Mouse (Mus musculus): ENCODE results near the gene Crispld2.
A peak's percentile ranks its signal among the peaks of the same experiment; 100 is the strongest.

Crispld2 gene

DNA sequence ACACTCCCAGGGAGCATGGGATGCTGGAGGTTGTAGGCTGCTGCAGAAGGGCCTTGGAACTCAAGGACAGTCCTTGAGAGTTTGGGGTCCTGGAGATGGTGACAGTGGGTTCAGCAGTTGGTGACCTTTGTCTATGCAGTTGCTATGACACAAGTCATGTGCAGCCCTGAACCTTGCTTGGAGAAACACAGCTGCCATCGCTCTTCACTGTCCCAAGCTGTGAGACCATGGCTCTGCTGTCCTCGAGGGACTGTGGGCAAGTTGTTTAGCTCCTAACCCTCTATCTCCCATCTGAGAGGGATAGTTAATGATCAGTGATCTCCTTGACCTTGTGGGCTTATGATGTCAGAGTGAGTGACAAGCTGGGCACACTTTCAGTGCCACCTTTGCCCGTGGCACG, 44.3 kb downstream of the Crispld2 start:
- DNase-seq, result no peak

DNA sequence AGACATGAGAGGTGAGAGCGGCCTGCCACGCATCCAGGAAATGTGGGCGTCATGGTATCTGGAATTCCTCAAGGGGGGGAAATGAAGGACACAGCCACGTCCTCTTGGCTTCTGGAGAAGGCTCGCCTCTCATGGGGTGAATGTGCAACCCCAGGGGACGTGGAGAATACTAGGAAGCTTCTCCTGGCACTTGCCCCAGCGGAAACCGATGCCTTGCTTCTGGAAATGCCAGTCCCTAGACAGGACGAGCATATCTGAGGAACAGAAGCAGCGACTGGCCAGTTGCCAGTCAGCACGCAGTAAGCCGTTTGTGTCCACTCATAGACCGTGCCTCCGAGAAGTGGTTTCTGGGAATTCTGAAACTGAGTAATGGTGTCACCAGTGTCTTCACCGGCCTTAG, 45.0 kb downstream of the Crispld2 start:
- no peak for DNase-seq

DNA sequence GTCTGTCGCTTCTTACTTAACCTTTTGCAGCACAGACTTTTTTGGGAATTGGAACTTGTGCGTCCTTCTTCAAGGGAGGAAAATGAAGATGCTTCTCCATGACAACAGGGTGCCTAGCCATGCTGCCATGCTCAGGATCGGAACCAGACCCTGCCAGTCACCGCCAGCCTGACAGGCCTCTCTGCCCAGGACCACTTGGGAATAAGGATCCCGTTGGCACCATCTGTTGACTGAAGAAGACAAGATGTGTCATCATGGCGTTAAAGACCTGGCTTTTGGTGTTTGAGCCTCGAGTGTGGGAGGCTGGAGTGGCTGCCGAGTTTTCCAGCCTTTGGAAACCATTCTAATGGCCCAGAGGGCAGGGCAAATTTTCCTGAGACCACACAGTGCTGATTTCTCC, 45.4 kb downstream of the Crispld2 start:
- DNase-seq, result no peak

DNA sequence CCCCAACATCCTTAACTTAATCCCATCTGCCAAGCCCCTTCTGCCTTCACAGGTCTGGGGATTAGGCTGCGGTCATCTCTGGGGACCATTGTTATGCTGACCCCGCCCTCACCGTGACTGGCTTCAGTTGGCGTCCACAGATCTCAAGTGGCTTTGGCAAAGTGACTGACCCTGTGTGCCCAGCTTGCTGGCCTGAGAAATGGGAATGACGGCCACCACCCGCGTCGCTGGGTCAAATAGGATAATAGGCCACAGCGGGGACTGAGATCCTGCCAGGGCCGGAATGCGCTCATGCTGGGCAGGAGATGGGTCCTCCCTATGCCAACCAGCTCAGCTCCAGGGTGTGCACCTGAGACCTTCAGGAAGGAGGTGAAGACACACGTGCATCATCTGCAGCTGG, 46.5 kb downstream of the Crispld2 start:
- no peak for DNase-seq

DNA sequence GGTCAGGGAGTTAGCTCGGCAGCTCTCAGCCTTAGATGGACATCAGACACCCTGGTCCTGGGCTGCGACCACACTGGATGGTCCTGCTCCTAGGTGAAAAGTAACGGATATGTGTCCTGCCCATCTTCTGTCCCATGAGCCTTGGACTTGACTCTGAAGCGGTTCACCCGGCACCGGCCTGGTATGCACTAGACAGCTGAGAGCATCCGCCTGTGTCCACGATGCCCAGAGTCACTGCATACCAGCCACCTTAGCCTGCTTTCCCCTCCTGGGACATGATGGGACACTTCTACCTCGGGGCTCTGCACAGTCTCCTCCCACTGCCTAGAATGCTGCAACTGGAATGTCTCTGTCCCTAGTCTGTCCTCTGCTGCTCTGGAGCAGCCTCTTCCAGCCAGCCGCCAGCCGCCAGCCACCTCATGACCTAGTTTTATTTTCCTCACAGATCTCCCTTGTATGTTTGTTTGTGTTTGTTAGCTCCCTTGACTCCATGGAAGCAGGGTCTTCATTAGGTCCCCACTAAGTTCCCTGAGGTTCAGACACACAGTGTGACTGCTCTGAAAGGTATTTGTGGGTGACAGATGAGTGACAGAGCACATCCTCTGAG, 47.2 kb downstream of the Crispld2 start:
- DNase-seq, result no peak

DNA sequence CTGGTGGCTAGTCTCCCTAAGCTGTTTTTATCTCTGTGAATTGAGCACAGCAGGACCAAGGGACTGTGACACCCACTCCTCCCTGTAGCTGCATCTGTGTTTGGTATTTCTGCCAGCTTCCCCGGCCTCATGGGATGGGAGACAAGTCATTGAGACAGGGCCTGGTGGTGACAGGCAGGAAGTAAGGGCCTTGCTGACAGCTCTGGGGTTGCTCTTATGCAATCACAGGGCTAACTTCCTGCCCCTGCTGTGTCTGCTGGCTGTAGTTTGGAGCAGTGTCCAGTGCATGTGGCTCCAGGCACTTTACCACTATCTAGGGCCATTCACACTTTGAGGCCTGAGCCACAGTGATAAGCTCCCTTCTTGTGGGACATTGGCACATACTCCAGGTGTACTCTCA, 48.6 kb downstream of the Crispld2 start:
- DNase-seq, result no peak

DNA sequence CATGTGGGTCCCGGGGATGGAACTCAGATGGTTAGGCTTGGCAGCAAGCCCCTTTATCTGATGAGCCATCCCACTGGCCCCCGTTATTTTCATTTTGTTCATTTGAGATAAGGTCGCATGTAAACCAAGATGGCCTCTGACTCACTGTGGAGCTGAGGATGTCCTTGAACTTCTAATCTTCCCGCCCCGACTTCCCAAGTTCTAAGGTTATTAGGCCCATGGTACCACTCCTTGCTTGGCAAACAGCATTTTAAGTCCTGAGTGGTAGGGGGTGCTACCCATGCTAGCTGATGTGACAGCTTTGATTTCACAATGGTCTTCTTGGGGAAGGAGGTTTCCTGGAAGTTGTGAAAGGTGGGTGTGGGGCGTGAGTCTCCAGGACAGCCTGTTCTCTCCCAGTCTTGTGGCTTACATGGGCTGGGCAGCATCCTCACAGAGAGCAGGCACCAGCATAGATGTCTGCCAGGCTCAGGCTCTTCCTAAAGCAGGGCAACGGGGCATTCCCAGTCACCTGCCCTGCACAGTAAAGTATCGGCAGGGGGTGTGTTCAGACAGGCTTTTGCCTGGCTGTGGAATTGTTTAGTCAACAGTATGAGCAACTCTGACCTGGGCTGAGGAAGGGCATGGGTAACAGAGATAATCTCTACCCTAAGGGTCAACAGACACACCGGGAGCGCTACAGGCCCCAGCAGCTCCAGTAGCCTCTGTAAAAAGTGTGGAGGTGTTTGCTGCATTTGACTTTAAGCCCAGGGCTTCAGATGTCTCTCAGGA, 50.5 kb downstream of the Crispld2 start:
- DNase-seq, result no peak

DNA sequence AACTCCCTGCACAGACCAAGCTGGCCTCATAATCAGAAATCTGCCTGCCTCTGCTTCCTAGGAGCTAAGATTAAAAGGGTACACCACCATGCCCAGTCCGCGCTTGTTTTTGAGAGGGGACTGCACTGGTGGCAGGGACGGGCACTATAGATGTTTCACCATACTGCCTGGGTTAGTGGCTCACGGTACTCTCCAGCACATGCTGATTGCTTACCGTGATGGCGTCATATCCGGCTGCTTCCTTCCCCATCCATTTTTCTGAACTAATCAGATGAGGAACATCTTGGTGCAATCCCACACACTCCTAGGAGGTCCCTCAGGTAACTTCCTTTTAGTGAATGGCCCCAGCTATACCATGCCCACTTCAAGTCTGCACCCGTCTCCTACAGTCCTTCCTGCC, 52.7 kb downstream of the Crispld2 start:
- no peak for DNase-seq

DNA sequence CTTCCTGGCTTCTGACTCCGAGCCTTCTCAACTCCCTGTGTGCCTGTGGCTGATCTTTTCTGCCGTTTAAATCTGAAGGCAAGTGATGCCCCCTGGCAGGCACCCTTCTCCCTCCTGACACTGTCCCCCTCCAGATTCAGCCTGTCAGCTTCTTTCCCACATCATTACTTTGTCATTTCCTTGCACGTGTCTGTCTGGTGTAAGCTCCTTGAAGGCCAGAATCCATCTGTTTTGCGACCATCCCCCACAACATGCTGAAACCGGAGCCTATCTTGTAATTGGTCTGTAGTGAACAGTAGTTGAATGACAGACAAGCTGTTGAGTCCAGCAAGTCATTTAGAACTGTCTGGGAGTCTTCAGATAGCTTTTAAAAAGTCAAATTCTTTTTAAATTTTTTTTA, 53.2 kb downstream of the Crispld2 start:
- no peak for DNase-seq

DNA sequence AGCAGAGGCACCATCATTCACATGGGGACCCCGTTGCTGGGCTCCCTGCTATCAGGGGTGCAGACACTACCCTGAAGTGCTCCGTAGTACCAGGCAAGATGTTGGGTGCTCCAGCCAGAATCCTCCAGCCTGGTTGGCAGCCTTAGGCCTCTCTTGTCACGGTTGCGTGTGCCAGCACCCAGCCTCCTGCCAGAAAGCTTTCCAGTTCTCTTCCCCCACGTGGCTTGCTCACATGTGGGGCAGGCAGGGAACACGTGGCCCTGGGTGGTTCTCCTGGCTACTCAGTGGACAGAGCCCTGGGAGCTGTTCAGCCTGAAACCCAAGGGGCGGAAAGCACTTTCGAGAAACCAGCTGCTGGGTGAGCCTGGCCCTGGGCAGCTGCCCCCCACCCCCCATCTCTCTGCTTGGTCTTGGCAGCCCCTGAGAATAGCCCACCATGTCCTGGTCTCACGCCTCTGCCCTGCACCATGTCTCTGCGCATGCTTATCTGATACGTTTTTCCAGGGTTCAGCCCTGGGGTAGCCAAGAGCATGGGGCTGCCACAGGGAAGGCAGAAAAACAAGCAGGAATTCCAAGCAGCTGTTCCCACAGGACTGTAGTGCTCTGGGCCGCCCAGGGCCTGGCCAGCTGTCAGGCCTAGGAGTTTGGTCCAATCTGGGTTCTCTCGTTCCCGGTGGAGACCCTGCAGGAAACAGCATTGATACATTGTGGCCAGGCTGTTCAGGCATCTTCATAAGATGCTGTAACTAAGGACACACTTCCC, 54.2 kb downstream of the Crispld2 start:
- peak; percentile 36 for DNase-seq

DNA sequence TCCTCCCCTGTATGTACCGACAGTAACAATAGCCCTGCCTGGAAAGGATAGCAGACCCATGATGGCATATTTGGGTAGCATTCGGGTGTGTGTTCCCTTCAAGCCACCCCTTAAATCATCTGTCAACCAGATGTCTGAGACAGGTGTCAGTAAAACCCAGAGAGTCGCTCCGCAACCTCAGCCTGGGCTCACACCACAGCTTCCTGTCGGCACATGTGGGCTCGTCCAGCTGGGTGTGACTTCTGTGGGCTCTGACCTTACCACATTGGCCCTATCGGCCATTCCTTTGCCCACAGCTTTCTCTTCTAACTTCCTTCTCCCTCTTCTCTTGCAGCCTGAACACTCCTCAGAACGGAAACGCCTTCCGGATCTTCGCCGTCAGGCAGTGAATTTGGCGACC, 57.7 kb downstream of the Crispld2 start:
- DNase-seq, result no peak

DNA sequence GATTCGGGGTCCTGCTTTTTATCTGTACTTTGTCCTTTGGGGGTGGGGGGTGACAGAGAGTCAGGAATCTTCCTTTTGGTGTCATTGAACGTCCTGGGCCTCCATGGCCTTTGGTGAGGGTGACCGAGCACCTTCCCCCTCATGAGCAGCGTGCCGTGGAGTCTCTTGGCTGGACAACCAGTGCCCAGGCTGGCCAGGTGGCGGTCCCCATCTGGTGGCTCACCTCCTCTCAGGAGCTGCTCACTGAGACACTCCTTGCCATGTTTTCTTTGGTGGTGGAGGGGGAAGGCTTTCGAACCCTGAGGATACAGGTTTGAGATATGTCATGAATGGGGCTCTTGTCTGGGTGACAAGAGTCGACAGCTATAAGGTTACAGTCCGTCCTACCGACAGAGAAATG, 58.1 kb downstream of the Crispld2 start:
- DNase-seq, result no peak

DNA sequence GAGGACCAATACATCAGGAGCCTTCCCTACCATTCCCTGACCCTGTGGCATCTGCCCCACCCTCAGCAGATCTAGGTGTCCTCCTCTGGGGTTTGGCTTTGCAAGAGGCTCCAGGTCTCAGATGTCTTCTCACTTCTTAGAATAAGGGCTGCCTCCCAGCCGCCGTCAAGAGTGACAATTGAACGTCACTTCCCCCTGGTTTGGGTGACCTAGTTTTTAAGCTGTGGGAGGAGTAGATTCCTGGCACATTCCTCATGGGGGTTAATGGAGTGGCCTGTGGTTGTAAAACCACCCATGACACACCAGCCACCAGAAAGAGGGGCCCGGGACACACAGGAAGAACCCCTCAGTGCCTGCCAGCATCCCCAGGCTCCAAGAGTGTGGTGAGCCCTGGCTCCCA, 58.8 kb downstream of the Crispld2 start:
- DNase-seq, result no peak

DNA sequence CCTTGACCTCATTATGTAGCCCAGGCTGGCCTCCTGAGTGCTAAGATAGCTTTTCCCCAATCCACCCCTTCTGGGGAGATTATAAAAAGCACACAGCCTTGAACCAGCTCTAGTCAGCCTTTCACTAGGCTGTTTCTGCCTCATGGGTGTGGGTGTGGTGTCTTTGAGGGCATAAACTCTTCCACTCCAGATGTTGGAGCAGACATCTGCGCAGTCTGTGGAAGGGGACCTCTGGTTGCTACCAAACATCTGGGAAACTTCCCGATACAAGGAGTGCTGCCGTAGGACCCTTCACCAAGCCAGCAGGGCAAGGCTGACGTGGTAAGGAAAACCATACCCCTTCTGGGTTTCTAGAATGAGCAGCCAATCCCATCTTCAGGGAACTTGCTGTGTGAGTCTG, 59.7 kb downstream of the Crispld2 start:
- no peak for DNase-seq

DNA sequence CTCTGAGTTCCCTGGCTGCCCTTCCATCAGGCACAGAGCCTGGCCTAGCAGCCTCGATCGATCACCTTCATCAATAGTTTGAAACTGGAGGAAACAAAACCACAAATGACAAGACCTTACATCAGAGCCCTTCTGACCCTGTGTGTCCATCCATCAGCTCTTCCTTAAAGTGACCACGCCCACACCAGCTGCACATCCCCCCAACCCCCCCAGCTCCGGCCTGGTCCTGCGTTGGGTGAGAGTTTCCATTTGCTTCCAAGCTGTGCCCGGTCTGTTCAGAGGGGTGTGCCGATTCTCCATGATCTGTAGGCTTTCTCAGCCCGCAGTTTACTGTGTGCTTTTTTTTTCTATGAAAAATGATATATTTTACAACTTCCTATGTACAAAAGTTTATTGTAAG, 60.1 kb downstream of the Crispld2 start:
- DNase-seq, result no peak

DNA sequence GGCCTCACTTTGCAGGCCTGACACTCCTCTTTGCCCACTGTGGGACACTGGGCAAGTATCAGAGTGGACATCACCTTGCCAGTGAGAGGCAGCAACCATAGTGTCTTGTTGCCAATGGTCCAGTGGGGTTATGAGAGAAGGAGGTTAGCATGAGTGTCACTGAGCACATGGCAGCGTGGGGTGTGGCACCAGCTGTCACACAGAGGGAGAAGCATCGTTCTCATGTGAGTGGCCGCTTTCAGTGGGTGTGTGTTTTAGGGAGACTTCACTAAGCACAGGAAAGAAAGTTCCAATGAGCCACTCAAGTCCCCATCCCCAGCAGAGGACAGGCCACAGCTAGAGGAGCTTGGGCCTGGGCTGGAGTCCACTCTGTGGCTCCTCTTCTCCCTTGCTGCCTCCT, 62.6 kb downstream of the Crispld2 start:
- no peak for DNase-seq

DNA sequence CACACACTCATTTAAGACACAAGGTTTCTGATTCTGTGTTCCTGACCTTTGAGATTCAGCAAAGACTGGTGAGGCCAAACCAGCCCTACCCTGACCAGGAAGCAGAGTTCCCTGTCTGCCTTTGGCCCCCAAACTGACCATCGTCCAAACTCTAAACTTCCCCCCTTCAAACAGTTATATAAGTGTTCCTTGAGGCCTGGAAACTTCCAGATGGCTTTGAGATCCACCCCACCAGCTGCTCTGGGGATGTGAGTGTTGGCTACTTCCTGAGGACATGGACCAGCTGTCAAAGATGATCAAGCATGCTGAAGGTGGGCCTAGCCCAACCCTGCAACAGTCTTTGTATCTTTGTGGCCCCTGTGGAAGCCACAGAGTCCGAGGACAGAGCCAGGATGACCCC, 64.8 kb downstream of the Crispld2 start:
- no peak for DNase-seq

DNA sequence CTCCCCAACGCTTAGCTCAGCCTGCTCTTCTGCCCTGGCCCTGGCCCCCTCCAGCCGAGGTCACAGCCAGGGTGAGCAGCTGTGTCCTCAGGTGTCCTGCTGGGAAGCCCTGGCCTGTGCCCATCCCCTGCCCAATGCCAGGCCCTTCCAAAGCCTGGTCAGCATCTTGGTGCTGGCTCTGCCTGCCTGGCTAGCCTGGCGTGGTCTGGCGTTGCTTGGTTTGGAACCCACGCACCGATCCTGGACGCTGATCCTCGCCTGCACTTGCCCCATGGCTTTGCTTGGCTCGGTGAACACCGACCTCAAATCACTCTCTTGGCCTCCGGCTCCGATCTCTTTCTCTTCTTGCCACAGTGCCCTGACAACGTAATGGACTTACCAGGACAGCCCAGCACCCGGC, 70.5 kb downstream of the Crispld2 start:
- no peak for DNase-seq

DNA sequence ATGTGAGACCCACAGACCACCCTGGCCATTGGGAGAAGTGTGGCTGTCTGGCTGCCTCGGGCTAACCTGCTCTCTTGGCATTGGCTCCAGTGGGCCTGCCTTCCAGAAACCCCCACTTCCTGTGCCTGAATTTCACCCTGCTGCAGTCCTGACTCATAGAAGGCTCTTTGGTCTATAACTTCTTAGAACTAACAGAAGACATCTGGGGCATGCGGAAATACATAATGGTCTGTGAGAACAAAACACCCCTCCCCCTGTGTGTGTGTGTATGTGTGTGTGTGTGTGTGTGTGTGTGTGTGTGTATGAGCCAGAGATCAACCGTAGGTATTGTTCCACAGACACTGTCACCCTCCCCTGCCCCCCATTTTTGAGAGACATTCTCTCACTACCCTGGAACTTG, 71.1 kb downstream of the Crispld2 start:
- DNase-seq, result no peak

DNA sequence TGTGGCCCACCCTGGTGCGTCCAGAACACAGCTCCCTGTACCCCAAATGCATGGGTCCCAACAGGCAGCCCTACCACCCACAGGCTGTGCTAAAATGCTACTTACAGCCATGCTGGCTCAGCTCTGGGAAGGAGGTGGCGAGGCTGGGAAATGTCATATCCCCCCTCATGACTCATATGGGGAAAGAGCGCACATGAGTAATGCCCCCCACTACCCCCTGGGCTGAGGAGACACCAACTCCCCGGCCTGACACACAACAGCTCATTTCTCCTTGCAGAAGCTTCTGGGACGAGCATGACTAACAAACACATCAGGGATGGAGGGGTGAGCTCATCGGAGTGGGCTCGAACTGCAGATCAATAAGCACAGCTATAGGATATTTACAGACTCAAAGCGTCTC, 73.4 kb downstream of the Crispld2 start:
- no peak for DNase-seq

DNA sequence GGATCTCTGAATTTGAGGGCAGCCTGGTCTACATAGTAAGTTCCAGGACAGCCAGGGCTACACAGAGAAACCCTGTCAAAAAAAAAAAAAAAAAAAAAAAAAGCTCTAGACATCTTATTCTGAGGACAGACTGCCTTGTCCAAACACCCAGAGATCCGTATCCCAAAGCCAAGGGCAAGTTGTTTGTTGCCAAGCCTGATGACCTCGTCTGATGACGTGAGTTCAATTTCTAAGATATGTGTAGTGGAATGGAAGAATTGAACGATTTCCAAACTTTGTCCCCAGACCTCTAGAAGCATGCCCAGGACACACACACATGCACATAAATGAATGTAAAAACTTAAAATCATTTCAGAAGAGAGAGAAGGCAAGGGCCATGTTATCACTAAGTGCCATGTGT, 74.0 kb downstream of the Crispld2 start:
- DNase-seq, result no peak

DNA sequence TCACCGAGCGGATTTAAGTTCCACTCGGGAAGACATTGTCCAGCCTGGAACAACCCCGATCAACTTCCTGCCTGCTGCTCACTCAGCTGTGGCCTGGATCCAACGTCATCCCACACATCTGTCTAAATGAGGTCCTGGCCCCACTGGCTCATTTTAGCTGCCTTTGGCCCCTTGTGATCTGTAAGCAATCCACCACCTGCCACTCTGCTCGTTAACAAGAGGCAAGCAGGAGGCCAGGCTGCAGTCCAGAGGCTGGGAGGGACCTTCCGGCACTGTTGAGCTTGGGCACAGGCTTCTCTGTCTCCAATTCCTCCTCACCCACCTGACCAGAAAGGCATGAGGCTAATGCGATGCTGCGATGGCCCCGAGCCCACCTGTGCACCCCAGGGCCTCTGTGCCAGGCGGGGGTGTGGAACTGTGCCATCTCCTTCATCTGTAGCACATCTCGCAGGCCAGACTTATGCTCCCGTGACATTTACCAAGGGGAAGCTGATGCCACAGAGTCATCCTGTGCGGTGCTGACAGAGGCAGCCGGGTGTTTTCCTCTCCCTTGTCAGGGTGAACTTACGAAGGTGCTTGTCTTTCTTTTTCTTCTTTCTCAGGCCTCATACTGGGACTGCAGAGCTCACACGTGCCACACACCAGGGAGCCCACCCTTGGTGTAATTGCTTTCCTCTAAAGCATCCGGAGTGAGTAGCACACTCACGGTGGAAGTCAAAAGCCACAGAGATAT, 75.9 kb downstream of the Crispld2 start:
- no peak for DNase-seq

DNA sequence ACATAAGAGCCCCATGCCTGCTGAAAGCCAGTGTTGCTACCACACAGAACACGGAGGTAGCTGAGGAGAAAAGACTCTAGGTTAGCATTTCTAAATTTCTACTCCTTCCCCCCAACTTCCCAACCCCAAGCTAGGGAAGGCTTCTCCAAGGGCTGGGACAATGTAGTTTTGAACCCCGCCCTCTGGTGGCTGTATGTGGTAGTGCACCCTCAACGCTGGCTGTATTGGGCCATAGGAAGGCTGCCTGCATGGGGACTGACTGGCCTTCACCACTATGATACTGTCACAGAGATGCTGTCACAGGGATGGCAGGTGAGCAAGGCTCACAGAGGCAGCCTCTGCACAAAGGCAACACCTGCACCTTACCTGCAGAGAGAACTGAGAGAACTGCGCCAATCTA, 79.4 kb downstream of the Crispld2 start:
- DNase-seq, result peak; percentile 81

DNA sequence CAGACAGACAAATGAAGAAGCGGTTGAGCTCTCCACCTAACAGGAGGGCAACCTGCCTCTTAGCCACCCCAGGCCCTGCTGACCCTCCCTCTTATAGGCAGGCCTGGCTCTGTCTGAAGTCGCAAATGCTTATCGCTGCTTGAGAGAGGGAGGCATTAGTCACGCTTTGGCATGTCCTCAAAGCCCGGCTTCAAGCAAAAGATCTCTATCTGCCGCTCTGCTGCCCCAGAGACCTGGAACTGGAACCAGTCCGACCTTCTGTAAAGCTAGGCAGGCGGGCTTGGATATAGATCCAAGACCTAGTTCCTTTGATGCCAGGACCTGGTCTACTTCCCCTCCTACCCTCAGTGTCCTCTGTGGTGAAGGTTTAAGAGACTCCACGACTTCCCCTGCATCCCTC, 80.0 kb downstream of the Crispld2 start:
- no peak for DNase-seq

All from embryo, embryonic 11 days (tissue).